Mouse (Mus musculus): Measurements from ENCODE around the gene Capzb.

Capzb gene

GRCm38 (mm10) chr4:139192499-139193175 is at the start of gene Capzb:
Gene Capzb (plus strand): TSS chr4:139192899.
- peak; percentile 86 for DNase-seq (ENCODE audit: low read depth, low spot score)

GRCm38 (mm10) chr4:139142985-139143384 is 49.7 kb upstream of the Capzb start:
- DNase-seq (ENCODE audit: low read depth, low spot score) = no peak

GRCm38 (mm10) chr4:139144577-139144976 is 48.1 kb upstream of the Capzb start:
- no peak for DNase-seq (ENCODE audit: low read depth, low spot score)

- no peak for DNase-seq (ENCODE audit: low read depth, low spot score)
Measured at GRCm38 (mm10) chr4:139145156-139145555, 47.5 kb upstream of the Capzb start.

- no peak for DNase-seq (ENCODE audit: low read depth, low spot score)
Measured at GRCm38 (mm10) chr4:139146760-139147159, 45.9 kb upstream of the Capzb start.

- DNase-seq (ENCODE audit: low read depth, low spot score) = no peak
Measured at GRCm38 (mm10) chr4:139151370-139151769, 41.3 kb upstream of the Capzb start.

GRCm38 (mm10) chr4:139154576-139155307 is 38.0 kb upstream of the Capzb start:
- no peak for DNase-seq (ENCODE audit: low read depth, low spot score)

- DNase-seq (ENCODE audit: low read depth, low spot score) = no peak
Measured at GRCm38 (mm10) chr4:139156538-139156937, 36.2 kb upstream of the Capzb start.

- no peak for DNase-seq (ENCODE audit: low read depth, low spot score)
Measured at GRCm38 (mm10) chr4:139158350-139158749, 34.3 kb upstream of the Capzb start.

GRCm38 (mm10) chr4:139161076-139161475 is 31.6 kb upstream of the Capzb start:
- DNase-seq (ENCODE audit: low read depth, low spot score) = no peak

GRCm38 (mm10) chr4:139164082-139164481 is 28.6 kb upstream of the Capzb start:
- DNase-seq (ENCODE audit: low read depth, low spot score) = no peak

GRCm38 (mm10) chr4:139165259-139165658 is 27.4 kb upstream of the Capzb start:
- no peak for DNase-seq (ENCODE audit: low read depth, low spot score)

- DNase-seq (ENCODE audit: low read depth, low spot score) = no peak
Measured at GRCm38 (mm10) chr4:139166244-139166643, 26.5 kb upstream of the Capzb start.

- no peak for DNase-seq (ENCODE audit: low read depth, low spot score)
Measured at GRCm38 (mm10) chr4:139167107-139167506, 25.6 kb upstream of the Capzb start.

- DNase-seq (ENCODE audit: low read depth, low spot score) = no peak
Measured at GRCm38 (mm10) chr4:139168985-139169747, 23.5 kb upstream of the Capzb start.

- no peak for DNase-seq (ENCODE audit: low read depth, low spot score)
Measured at GRCm38 (mm10) chr4:139169748-139170279, 22.9 kb upstream of the Capzb start.

GRCm38 (mm10) chr4:139175061-139175971 is 17.4 kb upstream of the Capzb start:
- no peak for DNase-seq (ENCODE audit: low read depth, low spot score)

GRCm38 (mm10) chr4:139176023-139176422 is 16.7 kb upstream of the Capzb start:
- DNase-seq (ENCODE audit: low read depth, low spot score) = no peak

GRCm38 (mm10) chr4:139177921-139178320 is 14.8 kb upstream of the Capzb start:
- no peak for DNase-seq (ENCODE audit: low read depth, low spot score)

- DNase-seq (ENCODE audit: low read depth, low spot score) = no peak
Measured at GRCm38 (mm10) chr4:139178377-139178776, 14.3 kb upstream of the Capzb start.

- no peak for DNase-seq (ENCODE audit: low read depth, low spot score)
Measured at GRCm38 (mm10) chr4:139179218-139179617, 13.5 kb upstream of the Capzb start.

Data from c-Kit-negative CD71-positive TER-119-positive erythroid progenitor cells, embryonic 14.5 days (primary cell).